Mouse (Mus musculus): Measurements from ENCODE around the gene Farp2. TPM values are rescaled to one million over a fixed set of nuclear protein-coding genes. Genes with fewer than 3 reads are reported as not detected.

Gene Farp2
- polyA plus RNA-seq, 1 experiment from 2014 or later: 4.8 TPM

- H3K4me1 ChIP-seq (replicated peaks): peaks cover 2% of the 10 kb centered on the region
These were observed 106.3 kb downstream of the Farp2 start for GRCm38 (mm10) chr1:93618059-93618748.

GRCm38 (mm10) chr1:93618948-93619347 lies 107.1 kb downstream of the Farp2 start:
- no peaks in the 10 kb centered on the region for H3K9me3 ChIP-seq
- H3K27ac ChIP-seq: no peak overlapping the region
- H3K4me1 ChIP-seq (replicated peaks): peaks cover 4% of the 10 kb centered on the region
- no peaks in the 10 kb centered on the region for H3K27me3 ChIP-seq (ENCODE audit: insufficient read depth, poor library complexity, severe bottlenecking)
- WGBS: 88% methylated on average over 5 of the region's 5 CpGs
- peaks cover 50% of the 10 kb centered on the region for H3K36me3 ChIP-seq
- H3K4me3 ChIP-seq: no peak overlapping the region
- no peak for DNase-seq (ENCODE audit: low spot score)

More at GRCm38 (mm10) chr1:93618059-93618748, 106.3 kb downstream of the Farp2 start:
- WGBS: 77% methylated on average over 4 of the region's 4 CpGs
- DNase-seq (ENCODE audit: low spot score): no peak
- Histone ChIP-seq H3K27me3 (ENCODE audit: insufficient read depth, poor library complexity, severe bottlenecking) (no peaks in the 10 kb centered on the region), H3K36me3 (peaks cover 43% of the 10 kb centered on the region), H3K4me3 (no peak overlapping the region), H3K9me3 (no peaks in the 10 kb centered on the region), H3K27ac (no peak overlapping the region)

- Histone ChIP-seq H3K27ac (no peak overlapping the region), H3K4me1 (replicated peaks) (peaks cover 4% of the 10 kb centered on the region), H3K27me3 (ENCODE audit: insufficient read depth, poor library complexity, severe bottlenecking) (no peaks in the 10 kb centered on the region), H3K36me3 (peaks cover 95% of the 10 kb centered on the region), H3K4me3 (no peak overlapping the region), H3K9me3 (no peaks in the 10 kb centered on the region)
- WGBS: 100% methylated on average over 1 of the region's 1 CpGs
- no peak for DNase-seq (ENCODE audit: low spot score)
These were observed 112.6 kb downstream of the Farp2 start for GRCm38 (mm10) chr1:93624502-93624901.

- no peak for DNase-seq (ENCODE audit: low spot score)
- 90% methylated on average over 3 of the region's 3 CpGs for WGBS
- Histone ChIP-seq H3K4me3 (no peak overlapping the region), H3K27ac (no peak overlapping the region), H3K27me3 (ENCODE audit: insufficient read depth, poor library complexity, severe bottlenecking) (no peaks in the 10 kb centered on the region), H3K9me3 (no peaks in the 10 kb centered on the region), H3K4me1 (replicated peaks) (peaks cover 19% of the 10 kb centered on the region), H3K36me3 (peaks cover 65% of the 10 kb centered on the region)
These were observed 118.9 kb downstream of the Farp2 start for GRCm38 (mm10) chr1:93630796-93631195.

- H3K27me3 ChIP-seq (ENCODE audit: insufficient read depth, poor library complexity, severe bottlenecking): no peaks in the 10 kb centered on the region
- WGBS: 98% methylated on average over 3 of the region's 3 CpGs
- peaks cover 24% of the 10 kb centered on the region for H3K4me1 ChIP-seq (replicated peaks)
- no peak for DNase-seq (ENCODE audit: low spot score)
- H3K27ac ChIP-seq: no peak overlapping the region
- peaks cover 45% of the 10 kb centered on the region for H3K36me3 ChIP-seq
- no peak overlapping the region for H3K4me3 ChIP-seq
- H3K9me3 ChIP-seq: no peaks in the 10 kb centered on the region
These were observed 120.8 kb downstream of the Farp2 start for GRCm38 (mm10) chr1:93632723-93633122.

- Histone ChIP-seq H3K4me1 (replicated peaks) (peaks cover 24% of the 10 kb centered on the region), H3K27ac (peak overlapping the region; percentile 95), H3K9me3 (no peaks in the 10 kb centered on the region), H3K27me3 (ENCODE audit: insufficient read depth, poor library complexity, severe bottlenecking) (no peaks in the 10 kb centered on the region), H3K36me3 (peaks cover 28% of the 10 kb centered on the region), H3K4me3 (peak overlapping the region; percentile 94)
- peak; percentile 32 for DNase-seq (ENCODE audit: low spot score)
- WGBS: 20% methylated on average over 6 of the region's 6 CpGs
These were observed 122.6 kb downstream of the Farp2 start for GRCm38 (mm10) chr1:93634481-93634891.

- Histone ChIP-seq H3K9me3 (no peaks in the 10 kb centered on the region), H3K27me3 (ENCODE audit: insufficient read depth, poor library complexity, severe bottlenecking) (no peaks in the 10 kb centered on the region), H3K4me3 (peak overlapping the region; percentile 94), H3K4me1 (replicated peaks) (peaks cover 24% of the 10 kb centered on the region), H3K27ac (peak overlapping the region; percentile 95), H3K36me3 (peaks cover 23% of the 10 kb centered on the region)
- under 1% methylated on average over 58 of the region's 58 CpGs for WGBS
- DNase-seq (ENCODE audit: low spot score): no peak
These were observed 123.3 kb downstream of the Farp2 start for GRCm38 (mm10) chr1:93635091-93635579.

GRCm38 (mm10) chr1:93635580-93636192 lies 123.8 kb downstream of the Farp2 start:
- Histone ChIP-seq H3K27me3 (ENCODE audit: insufficient read depth, poor library complexity, severe bottlenecking) (no peaks in the 10 kb centered on the region), H3K9me3 (no peaks in the 10 kb centered on the region), H3K27ac (peak overlapping the region; percentile 95), H3K4me1 (replicated peaks) (peaks cover 24% of the 10 kb centered on the region), H3K4me3 (peak overlapping the region; percentile 94), H3K36me3 (peaks cover 19% of the 10 kb centered on the region)
- 2% methylated on average over 44 of the region's 44 CpGs for WGBS
- DNase-seq (ENCODE audit: low spot score): peak; percentile 98

GRCm38 (mm10) chr1:93636211-93636897 lies 124.5 kb downstream of the Farp2 start:
- 34% methylated on average over 7 of the region's 7 CpGs for WGBS
- Histone ChIP-seq H3K4me1 (replicated peaks) (peaks cover 24% of the 10 kb centered on the region), H3K36me3 (peaks cover 12% of the 10 kb centered on the region), H3K27ac (peak overlapping the region; percentile 95), H3K27me3 (ENCODE audit: insufficient read depth, poor library complexity, severe bottlenecking) (no peaks in the 10 kb centered on the region), H3K9me3 (no peaks in the 10 kb centered on the region), H3K4me3 (peak overlapping the region; percentile 94)
- no peak for DNase-seq (ENCODE audit: low spot score)

- H3K36me3 ChIP-seq: no peaks in the 10 kb centered on the region
- H3K4me1 ChIP-seq (replicated peaks): no peaks in the 10 kb centered on the region
- no peak overlapping the region for H3K4me3 ChIP-seq
- H3K27me3 ChIP-seq (ENCODE audit: insufficient read depth, poor library complexity, severe bottlenecking): no peaks in the 10 kb centered on the region
- 0 out of 2 replicates have a peak, but pooled peaks cover 4% of the 10 kb centered on the region for H3K9me3 ChIP-seq
- no peak overlapping the region for H3K27ac ChIP-seq
- WGBS: 95% methylated on average over 2 of the region's 2 CpGs
- DNase-seq (ENCODE audit: low spot score): no peak
These were observed 130.1 kb downstream of the Farp2 start for GRCm38 (mm10) chr1:93641978-93642377.

GRCm38 (mm10) chr1:93642692-93643091 lies 130.8 kb downstream of the Farp2 start:
- Histone ChIP-seq H3K36me3 (no peaks in the 10 kb centered on the region), H3K4me3 (no peak overlapping the region), H3K27me3 (ENCODE audit: insufficient read depth, poor library complexity, severe bottlenecking) (no peaks in the 10 kb centered on the region), H3K9me3 (0 out of 2 replicates have a peak, but pooled peaks cover 4% of the 10 kb centered on the region), H3K4me1 (replicated peaks) (no peaks in the 10 kb centered on the region), H3K27ac (no peak overlapping the region)
- no peak for DNase-seq (ENCODE audit: low spot score)
- WGBS: 88% methylated on average over 2 of the region's 2 CpGs

GRCm38 (mm10) chr1:93649604-93650172 lies 137.8 kb downstream of the Farp2 start:
- Histone ChIP-seq H3K9me3 (0 out of 2 replicates have a peak, but pooled peaks cover 5% of the 10 kb centered on the region), H3K36me3 (no peaks in the 10 kb centered on the region), H3K27ac (no peak overlapping the region), H3K4me1 (replicated peaks) (no peaks in the 10 kb centered on the region), H3K4me3 (no peak overlapping the region), H3K27me3 (ENCODE audit: insufficient read depth, poor library complexity, severe bottlenecking) (no peaks in the 10 kb centered on the region)
- 76% methylated on average over 5 of the region's 5 CpGs for WGBS
- DNase-seq (ENCODE audit: low spot score): no peak

Data from hindbrain, embryonic 10.5 days (tissue).